Mouse (Mus musculus) 3134 (cell line): ENCODE data around the gene Tex37.

Experiments
- DNase-seq: peaks from one replicate; pipeline ENCODE4 v3.0.0-alpha.2; 2011; ENCODE audit warnings: low spot score; ENCODE audit not compliant: insufficient read length; ENCODE audit errors: extremely low read depth

The Tex37 gene

GRCm38 (mm10) chr6:70898166-70898565, 20.6 kb downstream of the Tex37 start:
- DNase-seq: no peak

- DNase-seq: no peak
Observed at GRCm38 (mm10) chr6:70887993-70888392, 30.7 kb downstream of the Tex37 start.

- DNase-seq: peak; percentile 33
Observed at GRCm38 (mm10) chr6:70880714-70881304, 37.9 kb downstream of the Tex37 start.

GRCm38 (mm10) chr6:70875017-70875416, 43.7 kb downstream of the Tex37 start:
- DNase-seq: no peak

GRCm38 (mm10) chr6:70874035-70874775, 44.5 kb downstream of the Tex37 start:
- DNase-seq: no peak

- no peak for DNase-seq
Observed at GRCm38 (mm10) chr6:70872570-70872969, 46.2 kb downstream of the Tex37 start.

- peak; percentile 21 for DNase-seq
Observed at GRCm38 (mm10) chr6:70872128-70872527, 46.6 kb downstream of the Tex37 start.

- no peak for DNase-seq
Observed at GRCm38 (mm10) chr6:70871511-70871980, 47.2 kb downstream of the Tex37 start.

- DNase-seq: no peak
Observed at GRCm38 (mm10) chr6:70867297-70867696, 51.4 kb downstream of the Tex37 start.

GRCm38 (mm10) chr6:70866761-70867160, 52.0 kb downstream of the Tex37 start:
- DNase-seq: no peak

- no peak for DNase-seq
Observed at GRCm38 (mm10) chr6:70864285-70864684, 54.4 kb downstream of the Tex37 start.
